Mouse (Mus musculus) neutrophil, adult 59 days (primary cell): ENCODE results near the gene Met. TPM values are rescaled to one million over a fixed set of nuclear protein-coding genes. Genes with fewer than 3 reads are reported as not detected.

Source experiments
- total RNA-seq, 2 experiments: library from RNA; stranded (reverse); gene quantifications; 1 replicate in 1 of 2; 2 replicates in 1 of 2; pipeline ENCODE4 v1.2.4; 2023

Met gene
- total RNA-seq, result 10 to 100 TPM; 14.7 to 18.0 TPM

DNA sequence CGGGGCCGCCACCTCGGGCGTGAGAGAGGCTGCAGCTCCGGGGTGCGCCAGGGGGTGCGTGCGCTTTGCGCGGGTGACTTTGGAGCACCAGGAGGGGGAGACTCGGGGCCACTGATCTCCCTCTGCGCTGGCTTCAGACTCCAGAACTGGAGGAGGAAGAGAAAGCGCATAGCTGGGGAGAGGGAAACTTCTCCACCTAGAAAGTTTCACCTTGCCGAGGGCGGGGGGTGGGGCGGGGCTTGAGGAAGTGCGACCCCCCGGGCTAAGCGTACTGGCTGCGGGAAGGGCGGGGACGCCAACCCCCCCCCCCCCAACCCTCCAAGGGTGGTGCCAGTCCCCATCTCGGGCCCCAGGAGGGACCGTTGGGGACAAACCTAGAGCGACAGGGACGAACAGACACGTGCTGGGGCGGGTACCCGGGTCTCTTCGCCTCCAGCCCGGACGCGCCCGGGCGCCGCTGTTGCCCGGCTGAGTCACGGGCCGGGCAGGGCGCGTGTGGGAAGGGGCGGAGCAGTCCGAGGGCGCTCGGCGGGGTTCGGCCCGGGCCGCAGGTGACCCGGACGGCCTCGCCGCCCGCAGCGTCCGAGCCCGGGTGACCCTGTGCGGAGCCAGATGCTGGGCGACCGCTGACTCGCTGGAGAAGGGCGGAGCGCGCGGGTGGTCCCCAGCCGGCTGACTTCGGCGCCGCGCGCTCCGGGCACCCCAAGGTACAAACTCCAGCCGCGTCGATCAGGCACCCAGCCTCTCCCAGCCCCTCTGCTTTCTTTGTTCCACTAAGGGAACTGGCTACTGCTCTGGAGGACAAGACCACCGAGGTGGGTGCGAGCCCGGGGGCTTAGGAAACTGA, at the start of gene Met:
TSS of gene Met (plus strand) at position 367 of the 847 bp plus-strand sequence.

Other genes starting within 250 kb of the Met start
- gene Cav2, start 182.6 kb upstream of the Met start, total RNA-seq, result 1 to 10 TPM; 1.2 to 3.9 TPM
- not detected for gene Cav1, start 157.5 kb upstream of the Met start, total RNA-seq
- 100 to 1,000 TPM; 183 to 228 TPM for gene Capza2, start 172.4 kb downstream of the Met start, total RNA-seq
- gene St7, start 229.1 kb downstream of the Met start, total RNA-seq, result 1 to 10 TPM; 7.2 to 9.7 TPM